Mouse (Mus musculus) spleen, postnatal 10 days (tissue): ENCODE measurements around the gene Sytl2.

Experiments
- DNase-seq, 2 experiments: peaks; one replicate each; pipeline ENCODE4 v3.0.0; 2021 to 2022; ENCODE audit warnings: low spot score in 2 of 2

Gene Sytl2

DNA sequence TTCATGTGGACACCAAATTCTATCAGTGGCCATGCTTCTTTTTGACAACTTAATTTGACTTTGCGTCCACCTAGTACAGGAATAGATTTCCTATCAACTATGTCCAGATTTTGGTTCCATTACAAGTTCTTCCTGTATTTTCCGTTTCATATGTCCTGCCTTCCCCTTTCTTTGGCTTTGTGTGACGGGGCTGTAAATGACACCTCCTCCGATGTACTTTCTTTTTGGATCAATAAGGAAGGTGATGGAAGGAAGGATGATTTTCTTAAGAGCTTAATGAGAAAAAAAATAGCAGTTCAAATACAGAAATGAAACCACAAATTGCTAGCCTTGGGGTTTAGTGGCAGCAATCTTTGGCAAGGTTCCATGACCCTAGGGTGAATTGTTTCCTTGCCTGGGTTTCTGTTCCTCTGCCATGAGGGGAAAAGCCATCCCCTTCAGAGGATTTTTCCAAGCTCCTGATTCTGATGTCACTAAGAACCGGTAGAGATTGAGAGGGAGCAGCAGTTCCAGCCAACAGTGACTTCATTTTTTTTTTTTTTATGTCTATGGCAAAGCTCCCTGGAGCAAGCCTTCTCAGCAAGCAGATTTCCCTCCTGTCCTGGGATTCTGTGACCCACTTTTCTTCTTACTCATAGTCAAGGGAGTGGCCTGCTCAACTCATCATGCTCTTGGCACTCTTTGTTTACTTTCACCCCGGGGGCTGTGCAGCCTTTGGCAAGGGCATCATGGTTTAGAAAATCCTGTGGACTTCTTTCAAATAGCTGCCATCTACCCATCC is 68.2 kb downstream of the Sytl2 start:
- DNase-seq: no peak

DNA sequence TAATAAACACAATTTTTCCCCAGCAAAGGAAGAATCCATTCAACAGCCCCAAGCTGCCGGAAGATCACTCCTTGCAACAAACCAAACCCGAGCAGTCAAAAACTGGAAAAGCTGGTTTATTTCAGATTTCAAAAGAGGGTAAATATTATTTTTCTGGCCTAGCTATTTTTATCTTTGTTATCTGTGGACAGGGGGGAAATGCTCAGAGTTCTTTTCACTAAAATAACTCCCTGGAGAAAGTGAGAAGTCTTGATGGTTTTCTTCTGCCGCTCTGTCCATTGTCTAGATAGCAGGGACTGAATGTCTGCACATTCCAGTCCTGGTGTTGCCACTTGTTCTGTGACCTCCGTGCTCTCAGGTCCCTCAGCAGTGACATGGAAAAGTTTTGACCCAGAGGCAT is 70.8 kb downstream of the Sytl2 start:
- DNase-seq: no peak

GRCm38 (mm10) chr7:90384411-90384810 is 82.4 kb downstream of the Sytl2 start:
- no peak for DNase-seq

DNA sequence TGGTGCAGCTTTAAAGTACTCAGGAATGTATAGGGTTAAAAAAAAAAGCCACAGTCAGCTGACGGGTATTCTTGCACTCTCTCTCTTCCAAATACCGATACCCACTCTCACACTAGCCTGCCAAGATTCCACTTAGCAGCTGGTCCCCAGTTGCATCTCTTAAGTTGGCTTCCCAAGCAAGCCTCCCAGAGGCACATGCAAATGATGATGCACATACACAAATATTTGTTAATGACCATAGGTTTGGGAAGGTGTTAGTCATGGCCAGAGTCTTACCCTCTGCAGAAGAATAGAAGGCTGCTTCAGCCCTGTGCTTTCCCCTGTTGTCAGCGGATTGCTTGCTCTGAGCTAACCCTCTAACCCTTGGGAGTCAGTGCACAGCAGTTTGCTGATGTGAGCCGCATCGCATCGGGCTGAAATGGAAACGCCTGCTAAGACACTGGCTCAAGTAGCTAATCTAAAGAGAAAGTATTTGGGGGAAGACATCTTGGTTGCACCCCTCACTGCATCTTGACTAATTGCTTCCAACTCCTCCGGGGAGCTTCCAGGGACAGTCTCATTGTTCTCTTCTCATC is 84.9 kb downstream of the Sytl2 start:
- no peak for DNase-seq

GRCm38 (mm10) chr7:90389765-90390164 is 87.7 kb downstream of the Sytl2 start:
- no peak for DNase-seq

DNA sequence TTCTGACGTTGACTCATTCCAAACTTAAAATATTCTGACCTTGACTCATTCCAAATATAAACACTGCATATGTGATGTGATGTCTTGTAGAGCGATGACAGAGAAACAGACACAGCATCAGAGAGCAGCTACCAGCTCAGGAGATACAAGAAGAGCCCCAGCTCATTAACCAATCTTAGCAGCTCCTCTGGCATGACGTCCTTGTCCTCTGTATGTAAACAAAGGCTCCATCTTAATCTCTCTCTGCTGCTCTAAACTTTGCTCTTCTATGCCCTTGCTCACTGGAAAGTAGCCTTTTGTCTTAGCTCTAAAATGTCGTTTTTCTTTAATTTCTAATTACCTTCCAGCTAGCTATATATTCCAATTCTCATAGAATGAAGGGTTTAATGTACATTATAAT is 93.0 kb downstream of the Sytl2 start:
- no peak for DNase-seq

DNA sequence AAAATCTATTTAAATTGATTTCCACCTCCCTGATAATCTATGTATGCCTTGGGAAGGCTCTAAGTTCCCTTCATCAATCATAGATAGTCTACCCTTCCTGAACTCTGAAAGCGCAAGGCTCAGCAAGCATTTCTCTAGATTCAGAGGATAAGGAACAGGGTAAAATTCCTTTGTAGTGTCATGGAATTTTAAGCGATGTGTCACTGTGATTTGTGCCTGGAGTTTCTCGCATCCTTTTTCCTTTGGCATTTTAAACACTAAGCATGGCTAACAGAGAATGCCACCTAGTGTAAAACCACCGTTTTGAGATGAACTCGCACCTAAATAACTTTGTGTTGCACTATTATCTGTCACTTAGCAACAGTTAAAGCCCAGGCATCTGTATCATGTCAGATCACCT is 93.9 kb downstream of the Sytl2 start:
- no peak for DNase-seq

DNA sequence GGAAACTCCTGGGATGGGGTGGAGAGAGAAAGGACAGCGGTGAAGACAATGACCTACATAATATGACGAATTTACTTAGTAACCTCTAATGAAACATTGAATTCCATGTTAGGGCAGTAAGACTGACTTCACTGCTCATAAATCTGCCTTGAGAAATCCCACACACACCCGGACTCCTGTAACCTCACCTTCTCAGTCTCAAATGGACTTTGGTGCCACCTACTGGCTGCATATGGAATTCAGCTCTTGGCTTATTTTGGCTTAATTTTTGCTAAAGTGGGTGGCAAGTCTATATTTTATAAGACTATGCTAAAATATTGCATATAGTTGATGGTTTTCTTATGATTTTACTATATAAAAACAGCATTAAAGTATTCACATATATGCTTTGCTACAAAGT is 107.9 kb downstream of the Sytl2 start:
- DNase-seq: peak; percentile 35 to 73

DNA sequence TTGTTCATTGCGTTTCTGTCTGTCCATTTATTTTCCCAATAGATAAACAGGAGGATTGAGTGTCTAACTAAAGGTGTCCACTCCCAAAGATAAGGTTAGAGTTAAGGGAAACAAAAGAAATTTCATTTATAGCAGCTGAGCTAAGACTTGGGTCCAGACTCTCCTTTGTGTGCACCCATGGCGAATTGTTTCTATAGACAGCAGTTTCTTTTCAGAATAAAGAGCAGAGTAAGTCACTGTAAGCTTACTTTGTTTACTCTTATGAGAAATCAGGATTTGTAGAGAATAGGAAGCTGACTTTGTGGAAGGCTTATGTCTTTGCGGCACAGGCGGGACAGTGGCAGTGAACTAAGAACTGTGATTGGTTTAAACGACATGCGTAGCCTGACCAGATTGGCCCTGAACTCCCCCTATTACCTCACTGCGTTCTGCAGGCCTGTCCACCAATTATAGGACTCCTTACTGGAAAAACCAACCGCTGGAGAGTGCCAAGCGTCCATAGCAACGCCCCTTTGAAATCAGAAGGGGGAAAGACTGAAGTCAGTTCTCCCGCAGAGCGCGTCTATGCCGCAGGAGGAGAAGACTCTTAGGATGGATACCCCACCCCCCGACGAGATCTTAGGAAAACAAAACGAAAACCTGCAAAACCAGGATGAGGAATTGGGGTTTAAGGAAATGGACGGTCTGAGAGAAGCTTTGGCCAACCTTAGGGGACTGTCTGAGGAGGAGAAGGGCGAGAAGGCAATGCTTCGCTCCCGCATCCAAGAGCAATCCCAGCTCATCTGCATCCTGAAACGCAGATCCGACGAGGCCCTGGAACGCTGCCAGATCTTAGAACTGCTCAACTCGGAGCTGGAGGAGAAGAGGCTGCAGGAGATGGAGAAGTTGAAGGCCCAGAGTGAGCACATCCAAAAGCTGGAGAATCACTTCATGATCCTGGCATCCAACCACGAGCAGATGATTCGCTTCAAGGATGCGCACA is 124.3 kb downstream of the Sytl2 start, which contains the start of gene Ccdc89:
Gene Ccdc89 (plus strand): TSS at position 558 of the 982 bp plus-strand sequence.
- DNase-seq: peak in 1 of 2 experiments; percentile 50

GRCm38 (mm10) chr7:90427006-90427405 is 125.0 kb downstream of the Sytl2 start:
- no peak for DNase-seq

DNA sequence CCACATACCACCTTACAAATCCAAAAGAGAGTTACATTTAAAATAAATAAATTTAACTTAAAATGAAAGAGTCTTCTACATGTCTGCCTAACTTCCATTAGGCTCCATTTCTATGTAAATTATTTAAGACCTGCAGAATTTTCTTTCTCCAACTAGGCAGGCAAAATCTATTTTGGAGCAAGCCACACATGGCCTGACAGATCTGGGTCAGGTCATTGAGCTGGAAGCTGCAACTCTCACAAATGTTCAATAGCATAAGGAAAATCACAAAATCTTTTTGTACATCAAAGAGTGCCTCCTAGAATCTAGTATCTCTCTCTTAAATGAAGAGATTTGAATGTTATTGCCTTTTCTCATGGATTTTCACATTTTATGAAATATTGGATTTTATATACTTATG is 130.2 kb downstream of the Sytl2 start:
- no peak for DNase-seq

- DNase-seq: no peak
Measured at GRCm38 (mm10) chr7:90440044-90440443, 138.0 kb downstream of the Sytl2 start.

GRCm38 (mm10) chr7:90442070-90442469 is 140.0 kb downstream of the Sytl2 start:
- no peak for DNase-seq

DNA sequence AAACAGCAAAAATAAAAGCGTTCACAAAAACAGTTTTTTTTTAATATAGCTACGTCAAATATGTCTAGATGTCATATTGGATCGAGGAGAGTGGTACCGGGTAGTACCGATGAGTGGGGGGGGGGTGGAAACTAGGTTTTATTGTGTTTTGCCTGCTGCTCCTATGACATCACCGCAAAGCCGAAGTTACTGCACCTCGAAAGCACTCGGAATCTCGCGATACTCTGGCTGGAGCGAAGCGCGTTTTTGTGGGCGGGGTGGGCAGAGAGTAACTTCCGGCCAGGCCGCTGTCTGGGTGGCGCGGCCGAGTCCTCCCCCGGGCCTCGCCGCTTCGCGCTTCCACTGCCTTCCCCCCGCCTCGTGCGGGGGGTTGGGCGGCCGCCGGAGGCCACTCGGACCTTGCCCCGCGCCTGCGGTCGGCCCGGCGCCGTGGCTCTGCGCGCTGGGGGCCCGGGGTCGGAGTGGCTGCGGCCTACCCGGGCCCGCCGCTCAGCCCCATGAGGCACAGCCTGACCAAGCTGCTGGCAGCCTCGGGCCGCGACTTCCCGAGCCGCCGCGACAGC is 140.5 kb downstream of the Sytl2 start, which contains the start of gene Crebzf:
Gene Crebzf (plus strand): TSS at position 212 of the 563 bp plus-strand sequence.
- peak; percentile 92 to 97 for DNase-seq

DNA sequence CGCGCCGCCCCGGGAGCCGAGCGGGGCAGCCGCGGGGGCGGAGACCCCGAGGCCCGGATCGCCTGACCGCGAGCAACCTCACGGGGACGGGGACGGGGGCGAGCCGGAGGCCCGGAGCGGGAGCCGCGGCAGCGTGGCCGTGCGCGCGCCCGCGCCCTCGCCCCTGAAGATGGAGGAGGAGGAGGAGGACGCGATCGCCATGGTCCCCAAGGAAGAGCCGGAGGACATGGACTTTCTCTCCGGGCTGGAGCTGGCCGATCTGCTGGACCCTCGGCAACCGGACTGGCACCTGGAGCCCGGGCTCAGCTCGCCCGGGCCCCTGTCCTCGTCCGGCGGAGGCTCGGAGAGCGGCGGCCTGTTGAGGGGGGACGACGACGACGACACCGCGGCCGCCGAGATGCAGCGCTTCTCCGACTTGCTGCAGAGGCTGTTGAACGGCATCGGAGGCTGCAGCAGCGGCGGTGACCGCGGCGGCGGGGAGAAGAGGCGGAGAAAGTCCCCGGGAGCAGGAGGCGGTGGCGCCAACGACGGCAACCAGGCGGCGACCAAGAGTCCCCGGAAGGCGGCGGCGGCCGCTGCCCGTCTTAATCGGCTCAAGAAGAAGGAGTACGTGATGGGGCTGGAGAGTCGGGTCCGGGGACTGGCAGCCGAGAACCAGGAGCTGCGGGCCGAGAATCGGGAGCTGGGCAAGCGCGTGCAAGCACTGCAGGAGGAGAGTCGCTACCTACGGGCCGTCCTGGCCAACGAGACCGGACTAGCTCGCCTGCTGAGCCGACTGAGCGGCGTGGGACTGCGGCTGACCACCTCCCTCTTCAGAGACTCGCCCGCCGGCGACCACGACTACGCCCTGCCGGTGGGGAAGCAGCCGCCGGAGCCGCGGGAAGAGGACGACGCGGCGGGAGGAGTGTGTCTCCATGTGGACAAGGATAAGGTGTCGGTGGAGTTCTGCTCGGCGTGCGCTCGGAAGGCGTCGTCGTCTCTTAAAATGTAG is 141.3 kb downstream of the Sytl2 start:
- DNase-seq: peak; percentile 78 to 83

DNA sequence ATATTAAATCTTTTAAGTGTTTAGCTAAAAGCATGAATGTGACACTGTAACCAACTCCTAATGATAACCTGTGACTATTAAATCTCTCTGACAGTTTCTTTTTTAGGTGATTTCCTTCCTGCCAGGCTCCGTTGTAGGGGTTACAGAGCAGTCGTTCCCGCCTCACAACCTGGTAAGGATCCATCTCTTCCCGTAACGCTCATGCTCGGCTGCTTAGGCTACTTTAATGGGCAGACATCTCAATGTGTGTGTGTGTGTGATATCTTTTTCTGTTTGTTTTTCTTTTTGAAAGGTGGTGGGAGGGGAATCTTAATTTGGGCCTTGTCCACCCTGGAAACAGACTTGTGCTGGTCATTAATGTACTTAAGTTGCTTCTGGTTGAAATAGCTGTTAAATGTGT is 142.2 kb downstream of the Sytl2 start:
- peak; percentile 22 to 25 for DNase-seq

DNA sequence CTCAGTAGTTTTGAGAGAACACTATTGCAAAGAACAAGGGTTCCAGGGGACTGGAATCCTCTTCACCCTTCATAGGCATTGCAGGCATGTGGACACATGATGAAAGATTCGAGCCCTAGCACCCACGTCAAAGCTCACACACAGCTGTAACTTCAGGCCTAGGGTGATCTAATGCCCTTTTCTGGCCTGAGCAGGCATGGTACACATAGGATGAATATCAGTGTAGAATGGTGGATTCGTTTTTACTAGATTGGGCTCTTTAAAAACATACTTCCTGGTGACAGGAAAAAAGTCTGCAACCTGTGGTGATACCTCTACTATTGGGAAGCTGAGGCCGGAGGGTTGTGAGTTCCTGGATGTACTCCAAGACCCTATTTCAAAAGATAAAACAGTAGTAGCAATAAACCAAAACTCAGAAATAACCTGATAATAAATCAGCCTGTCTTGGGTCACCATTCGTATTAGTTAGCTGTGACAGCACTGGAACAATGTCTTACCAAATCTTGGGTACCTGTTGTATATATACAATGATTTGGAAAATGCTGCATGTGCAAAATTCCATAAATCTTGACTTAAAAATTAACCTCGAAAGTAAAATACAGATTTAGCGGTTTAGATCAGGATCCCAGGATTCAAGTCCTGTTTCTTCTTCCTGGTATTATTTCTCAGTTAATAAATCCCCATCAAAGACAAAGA is 154.2 kb downstream of the Sytl2 start:
- DNase-seq: no peak

DNA sequence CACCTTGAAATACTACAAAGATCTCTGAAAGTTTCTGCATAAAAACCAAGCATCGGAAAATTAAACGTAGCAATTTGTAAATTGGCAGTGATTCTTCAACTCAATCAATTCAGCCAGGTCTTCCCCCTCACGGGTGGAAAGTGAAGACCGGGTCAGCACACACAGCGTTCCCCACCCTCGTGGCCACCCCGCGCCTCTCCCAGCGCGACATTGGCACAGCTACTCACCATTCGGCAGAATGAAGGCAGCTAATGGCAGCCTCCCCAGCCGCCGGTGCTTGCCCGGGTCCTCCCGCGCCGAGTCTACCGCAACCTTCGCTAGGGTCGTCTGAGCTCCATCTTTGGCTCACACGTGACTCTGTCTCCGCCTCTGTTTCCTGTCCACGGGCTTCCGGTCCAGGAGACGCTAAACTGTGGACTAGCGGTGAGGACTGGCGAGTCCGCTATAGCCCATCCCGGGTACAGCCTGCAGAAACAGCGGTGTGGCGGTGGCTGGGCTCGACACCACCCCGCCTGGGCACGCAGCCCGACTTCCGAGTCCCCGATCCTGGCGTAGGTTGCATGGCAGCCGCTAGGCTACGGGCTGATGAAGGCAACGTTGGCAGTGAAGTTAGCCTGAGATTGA is 154.9 kb downstream of the Sytl2 start, which contains the start of gene Tmem126a:
Gene Tmem126a (minus strand): TSS at position 385 of the 624 bp plus-strand sequence.
- DNase-seq: peak; percentile 66 to 78

- no peak for DNase-seq
Measured at GRCm38 (mm10) chr7:90457517-90457916, 155.5 kb downstream of the Sytl2 start.
